Mouse (Mus musculus) left cerebral cortex, adult 11 months (tissue): Measurements from ENCODE around the gene Zxdc.

Experiments
- DNase-seq: peaks from one replicate; pipeline ENCODE4 v3.0.0; 2022; ENCODE audit warnings: low spot score

The Zxdc gene

DNA sequence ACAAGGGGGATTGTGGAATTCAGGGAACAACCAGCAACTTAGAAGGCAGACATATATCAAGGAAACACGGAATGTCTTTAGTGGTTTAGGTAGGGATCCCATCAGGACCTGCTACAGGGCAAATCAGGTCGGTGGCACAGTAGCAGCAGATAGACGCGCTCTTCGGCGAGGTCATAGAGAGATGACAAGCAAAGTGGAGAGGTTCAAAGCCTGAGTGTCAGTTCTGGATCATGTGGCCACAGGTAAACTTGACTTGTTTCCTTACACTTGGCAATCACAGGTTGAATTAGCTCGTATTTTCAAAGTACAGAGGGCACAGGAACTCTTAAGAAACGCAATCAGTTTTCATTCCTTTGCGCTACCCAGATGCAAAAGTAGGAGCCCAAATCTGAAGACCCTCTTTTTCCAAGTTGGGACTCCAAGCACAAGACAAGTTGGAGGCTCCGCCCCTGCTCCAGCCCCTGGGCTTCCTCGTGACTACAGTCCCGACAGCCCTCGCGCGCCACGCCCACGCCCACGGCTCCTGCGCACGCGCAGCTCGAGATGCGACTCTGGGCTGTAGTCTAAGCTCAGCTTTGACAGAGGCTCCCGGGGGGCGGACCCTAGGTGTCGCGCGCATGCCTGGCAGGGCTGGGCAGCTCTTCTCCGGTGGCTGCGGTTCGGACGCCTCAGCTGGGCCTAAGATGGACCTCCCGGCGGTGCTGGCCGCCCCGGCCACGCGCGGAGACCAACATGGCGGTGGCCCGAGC lies at the start of gene Zxdc:
Gene Zxdc (plus strand): TSS at position 517 of the 749 bp plus-strand sequence.
- peak; percentile 99 for DNase-seq

DNA sequence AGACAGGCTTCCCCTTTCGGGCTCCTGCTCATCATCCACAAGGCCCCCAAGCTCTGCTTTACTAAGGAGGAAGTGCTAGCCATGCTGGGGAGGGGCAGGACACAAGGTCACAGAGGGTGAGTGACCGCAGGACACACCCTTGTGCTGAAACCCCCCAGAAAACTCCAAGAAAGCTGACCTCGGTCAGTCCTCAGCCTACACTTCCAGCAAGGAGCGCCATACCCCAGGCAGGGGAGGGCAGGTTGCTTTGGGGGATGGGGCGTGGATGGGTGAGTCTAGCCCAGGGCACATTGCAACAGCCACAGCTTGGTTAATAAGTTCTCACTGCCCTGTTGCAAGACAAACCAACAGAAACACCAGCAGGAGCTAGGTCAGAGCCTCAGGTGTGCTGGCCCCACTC lies 48.9 kb upstream of the Zxdc start:
- no peak for DNase-seq

DNA sequence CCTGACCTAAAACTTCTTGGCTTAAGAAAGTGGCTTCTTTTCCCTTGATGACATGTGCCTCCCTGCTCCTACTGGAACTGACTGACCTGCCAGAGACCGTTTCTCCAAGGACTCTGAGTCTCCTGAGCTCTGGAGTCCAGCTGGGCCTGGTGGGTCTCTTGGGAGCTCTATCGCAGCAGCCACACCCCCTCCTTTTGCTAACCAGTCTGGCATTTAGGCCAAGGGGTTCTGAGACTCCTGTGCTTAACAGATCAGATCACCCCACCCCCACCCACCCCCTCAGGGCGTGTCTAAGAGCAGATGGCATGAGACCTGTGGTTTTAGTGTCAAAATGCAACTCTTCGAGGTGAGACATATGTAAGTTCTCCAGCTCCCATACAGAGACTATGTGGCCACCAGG lies 47.5 kb upstream of the Zxdc start:
- DNase-seq = no peak

DNA sequence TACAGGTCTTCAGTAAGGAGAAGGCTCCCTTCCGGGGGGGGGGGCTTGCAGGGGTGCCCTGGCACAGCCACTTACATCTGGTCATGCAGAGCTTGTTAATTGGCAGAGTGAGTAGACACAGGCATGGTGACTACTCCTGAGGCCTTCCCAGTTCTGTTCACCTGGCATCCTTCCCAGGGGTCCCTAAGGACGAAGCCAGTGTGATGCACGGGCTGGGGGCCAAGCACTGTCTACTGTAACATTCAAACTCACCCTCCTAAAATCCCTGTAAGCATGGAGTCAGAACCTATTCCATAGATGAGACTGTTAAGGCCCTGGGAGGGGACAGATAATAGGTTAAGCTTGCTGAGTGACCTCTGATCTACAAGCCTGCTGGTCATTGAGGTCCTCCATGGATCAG lies 45.3 kb upstream of the Zxdc start:
- DNase-seq = no peak

DNA sequence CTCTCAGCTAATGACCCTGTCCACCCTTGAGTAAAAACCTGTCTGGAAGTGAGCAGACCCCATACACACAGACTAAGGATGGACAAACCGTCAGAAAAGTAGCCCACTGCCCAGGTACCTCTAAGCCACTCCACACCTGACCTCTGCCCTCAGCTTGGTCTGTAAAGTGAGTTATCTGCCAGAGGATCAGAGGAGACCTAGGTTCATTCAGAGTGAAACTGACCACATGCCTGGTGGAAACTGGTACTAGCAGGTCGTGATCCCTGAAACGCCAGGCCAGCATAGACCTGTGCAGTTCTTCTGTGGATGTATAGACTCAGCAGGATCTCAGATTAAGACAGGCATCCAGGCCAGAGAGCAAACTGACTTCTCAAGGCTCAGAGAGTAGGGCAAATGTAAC lies 44.8 kb upstream of the Zxdc start:
- no peak for DNase-seq

DNA sequence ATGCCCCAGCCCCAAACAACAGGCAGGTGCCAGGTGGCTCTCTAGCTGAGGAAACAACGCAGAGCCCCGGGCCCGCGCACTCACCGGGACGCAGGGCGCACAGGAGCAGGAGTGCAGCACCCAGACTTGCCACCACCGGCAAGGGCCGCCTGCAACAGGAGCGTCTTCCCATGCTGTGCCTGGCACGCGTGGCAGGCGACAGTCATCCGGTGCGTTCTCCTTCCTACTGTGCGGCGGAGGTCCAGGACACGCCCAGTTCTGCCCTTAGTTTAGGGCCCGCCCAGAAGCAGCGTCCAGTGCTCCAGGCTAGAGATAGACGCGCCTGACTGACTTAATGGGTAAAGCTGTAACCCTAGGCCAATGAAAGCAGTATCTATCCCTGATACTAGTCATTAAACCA lies 44.3 kb upstream of the Zxdc start, which contains the start of gene Chst13:
Gene Chst13 (minus strand): TSS at position 195 of the 400 bp plus-strand sequence.
- no peak for DNase-seq

DNA sequence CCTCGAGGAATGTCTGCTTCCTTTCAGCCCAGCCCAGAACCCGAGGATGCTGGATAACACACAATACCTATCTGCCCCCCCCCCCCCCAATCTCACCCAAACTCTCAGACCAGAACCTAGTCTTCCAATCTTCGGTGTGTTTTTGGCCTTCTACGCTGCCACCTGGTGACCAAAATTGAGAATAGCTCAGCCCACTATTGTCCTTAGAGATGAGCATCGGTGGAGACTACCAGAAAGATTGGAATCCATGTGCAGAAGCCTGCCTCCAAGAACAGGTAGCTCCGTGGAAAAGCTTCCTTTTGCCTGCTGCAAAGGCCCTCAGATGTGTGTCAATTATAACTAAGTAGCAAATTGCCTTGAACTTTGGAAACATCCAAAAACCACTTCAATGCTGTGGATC lies 41.6 kb upstream of the Zxdc start:
- peak; percentile 19 for DNase-seq

DNA sequence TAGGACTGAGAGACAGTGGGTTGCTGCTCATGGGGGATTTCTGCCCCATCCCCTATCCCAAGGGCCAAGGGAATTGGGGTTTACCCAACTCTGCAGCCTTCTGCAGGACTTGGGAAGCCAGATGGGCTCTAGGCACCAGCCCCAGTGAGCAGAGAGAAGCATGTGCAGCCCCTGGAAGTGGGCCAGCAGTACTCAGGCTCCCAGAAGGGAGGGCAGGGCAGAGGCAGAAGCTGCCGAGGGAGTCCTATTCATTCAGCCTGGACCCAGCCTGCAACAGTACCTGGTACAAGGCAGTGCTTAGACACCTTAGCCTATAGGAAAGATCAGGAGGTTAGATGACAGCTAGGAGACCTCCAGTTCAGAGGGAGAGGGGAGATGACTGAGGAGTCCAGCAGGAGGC lies 39.3 kb upstream of the Zxdc start:
- peak; percentile 11 for DNase-seq

DNA sequence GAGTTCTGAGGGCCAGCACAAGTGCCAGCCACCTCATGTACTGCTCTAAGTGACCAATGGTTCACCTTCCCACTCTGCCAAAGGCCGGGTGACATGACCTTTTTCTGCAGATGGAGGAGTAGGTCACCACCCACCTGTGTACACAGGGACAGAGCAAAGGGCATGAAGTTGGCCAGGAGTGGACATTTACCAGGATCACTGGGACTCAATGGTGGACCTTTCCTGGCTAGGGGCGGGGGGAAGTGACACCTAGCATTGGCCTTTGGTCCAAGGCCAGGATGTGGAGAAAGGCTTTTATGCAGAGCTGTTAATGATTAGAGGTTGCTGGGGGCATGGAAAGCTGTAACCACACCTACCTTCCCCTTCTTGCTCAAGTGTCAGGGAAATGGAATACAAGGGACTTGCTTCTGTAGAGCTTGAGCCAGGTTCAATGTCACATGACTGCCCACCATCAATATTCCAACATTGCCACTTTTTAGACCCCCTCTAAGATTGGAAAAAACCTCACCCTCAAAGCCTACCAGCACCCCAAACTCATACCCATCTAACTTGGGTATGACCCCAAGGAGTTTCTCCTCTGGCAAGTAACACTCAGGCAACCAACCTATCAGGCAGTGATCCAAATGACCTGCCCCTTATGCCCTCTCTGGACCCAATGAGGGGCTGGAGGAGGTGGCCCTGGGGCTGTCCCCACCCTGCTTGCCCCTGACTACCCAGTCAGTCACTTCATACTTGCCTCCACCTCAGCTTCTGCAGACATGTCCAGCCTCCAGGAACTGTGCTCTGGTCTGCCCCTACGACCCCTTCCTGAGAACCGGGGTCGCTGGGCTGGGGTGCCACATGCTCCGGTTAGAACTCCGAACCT lies 36.5 kb upstream of the Zxdc start, which contains the start of gene Uroc1:
Gene Uroc1 (plus strand): TSS at position 724 of the 865 bp plus-strand sequence.
- DNase-seq = no peak

DNA sequence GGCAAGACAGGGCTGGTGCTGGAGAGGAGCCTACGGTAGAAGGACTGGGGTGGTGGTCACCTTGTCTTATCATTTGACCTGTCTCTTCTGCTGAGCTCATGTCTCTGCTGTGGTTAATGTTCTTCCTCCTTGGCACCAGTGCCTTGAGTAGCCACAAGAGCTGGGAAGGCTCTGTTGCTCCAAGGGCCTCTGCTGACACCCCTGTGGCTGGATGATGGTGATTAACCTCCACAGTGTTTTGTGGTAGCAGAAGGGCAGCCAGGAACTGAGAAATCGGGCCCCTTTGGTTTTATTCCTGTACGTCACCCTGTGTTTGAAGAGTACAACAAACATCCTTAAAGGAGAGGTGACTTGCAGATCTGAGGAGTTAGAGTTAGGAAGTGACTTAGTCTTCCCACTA lies 35.0 kb upstream of the Zxdc start:
- no peak for DNase-seq

DNA sequence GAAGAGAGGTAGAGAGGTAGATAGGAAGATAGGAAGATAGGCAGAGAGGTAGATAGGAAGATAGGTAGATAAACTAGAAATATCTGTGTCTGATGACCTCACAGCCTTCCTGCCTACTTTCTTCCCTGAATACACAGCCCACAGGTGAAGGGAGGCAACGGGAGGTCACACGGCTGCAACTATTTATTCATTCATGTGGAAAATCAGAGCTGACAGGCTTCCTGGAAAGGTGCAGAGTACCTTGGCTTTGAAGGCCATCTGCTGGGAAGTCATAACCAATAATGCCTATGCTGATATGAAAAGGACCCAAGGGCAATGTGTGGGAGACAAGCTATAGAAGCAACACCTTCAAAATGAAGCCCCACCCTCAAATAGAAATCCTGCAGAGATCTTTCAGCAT lies 26.9 kb upstream of the Zxdc start:
- DNase-seq = no peak

DNA sequence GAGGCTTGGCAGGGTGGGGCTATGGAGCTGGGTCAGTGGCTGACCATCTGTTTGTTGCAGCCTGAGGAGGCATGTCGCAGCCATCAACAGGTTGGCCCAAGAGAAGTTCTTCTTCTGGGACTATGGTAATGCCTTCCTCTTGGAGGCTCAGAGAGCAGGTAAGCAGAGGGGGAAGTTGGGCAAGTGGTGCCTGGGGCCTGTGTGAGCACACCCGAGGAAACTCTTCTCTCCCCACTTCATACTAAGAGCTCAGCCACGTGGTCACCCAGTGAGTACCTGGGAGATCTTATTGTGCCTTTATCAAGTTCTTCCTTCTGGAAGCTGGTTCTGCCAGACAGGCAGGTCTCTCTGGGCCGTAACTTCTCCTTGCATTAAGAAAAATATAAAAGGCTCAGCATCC lies 22.1 kb upstream of the Zxdc start:
- DNase-seq = no peak

DNA sequence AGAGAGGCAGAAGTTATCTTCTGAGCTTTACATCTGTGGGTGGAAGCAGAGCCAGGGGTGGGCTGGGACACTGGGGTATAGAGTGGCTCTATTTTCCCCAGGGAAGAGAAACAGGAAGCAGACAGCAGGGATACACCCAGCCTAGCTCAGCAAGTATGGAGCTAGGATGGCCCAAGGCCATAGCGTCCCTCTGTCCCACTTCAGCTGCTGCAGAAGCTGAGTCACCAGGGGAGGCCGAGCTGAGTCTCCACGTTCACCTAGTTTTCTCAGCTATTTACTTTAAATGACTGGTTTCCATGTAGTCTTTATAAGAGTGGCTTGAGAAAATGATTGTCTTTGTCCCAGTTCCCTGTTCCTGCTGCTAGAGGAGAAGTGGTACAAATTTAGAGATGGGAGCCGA lies 20.8 kb upstream of the Zxdc start:
- DNase-seq = no peak

DNA sequence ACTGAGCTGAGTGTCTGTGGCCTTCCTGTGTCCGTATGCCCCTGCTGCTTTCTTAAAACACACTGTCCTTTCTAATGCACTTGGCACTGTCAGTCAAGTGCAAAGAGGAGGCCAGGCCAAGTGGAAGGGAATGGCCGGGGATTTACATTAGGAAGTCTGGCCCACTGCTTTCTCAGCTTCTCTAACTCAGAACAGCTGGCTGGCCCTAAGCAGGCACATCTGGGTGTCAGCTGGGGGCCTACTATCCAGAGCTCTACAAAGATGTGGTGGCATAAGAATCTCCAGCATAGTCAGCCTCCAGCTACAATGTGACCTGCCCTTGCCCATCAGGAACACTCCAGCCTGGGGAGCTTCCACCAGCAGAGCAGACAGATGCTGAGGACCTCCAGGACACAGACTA lies 19.3 kb upstream of the Zxdc start:
- DNase-seq = no peak

DNA sequence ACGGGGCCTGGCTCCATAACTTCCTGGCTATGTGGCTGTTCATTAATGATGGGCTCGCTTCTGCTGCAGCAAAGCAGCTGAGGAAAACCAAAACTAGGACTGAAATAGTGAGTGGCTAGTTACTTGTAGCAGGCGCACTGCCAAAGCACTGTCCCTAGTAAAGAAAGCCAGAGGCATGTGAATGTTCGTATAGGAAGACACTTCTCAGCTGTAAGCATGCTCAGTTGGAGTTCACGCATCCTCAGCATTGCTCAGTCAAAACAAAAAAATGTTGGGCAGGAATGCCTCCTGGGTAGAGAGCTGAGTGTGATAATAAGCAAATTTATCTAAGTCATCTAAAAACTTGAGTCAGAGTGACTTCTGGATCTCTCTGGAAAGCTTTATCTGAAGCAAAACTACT lies 11.2 kb upstream of the Zxdc start:
- no peak for DNase-seq

DNA sequence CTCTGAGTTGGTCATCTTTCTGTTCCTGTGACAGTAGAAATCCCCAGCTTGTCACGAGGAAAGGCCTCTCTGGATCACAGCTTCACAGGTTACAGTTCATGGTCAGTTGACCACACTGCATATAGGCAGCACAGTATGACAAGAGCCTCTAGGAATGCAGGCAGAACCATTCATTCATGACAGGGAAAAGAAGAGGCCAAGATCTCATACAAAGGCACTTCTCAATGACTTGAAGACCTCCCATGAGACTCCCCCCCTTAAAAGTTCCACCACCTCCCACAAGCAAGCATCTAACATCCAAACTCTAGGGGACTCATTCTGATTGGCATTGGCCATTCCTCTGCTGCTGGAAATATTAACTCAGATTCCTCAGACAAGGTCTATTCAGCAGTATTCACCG lies 9.8 kb upstream of the Zxdc start:
- DNase-seq = no peak

DNA sequence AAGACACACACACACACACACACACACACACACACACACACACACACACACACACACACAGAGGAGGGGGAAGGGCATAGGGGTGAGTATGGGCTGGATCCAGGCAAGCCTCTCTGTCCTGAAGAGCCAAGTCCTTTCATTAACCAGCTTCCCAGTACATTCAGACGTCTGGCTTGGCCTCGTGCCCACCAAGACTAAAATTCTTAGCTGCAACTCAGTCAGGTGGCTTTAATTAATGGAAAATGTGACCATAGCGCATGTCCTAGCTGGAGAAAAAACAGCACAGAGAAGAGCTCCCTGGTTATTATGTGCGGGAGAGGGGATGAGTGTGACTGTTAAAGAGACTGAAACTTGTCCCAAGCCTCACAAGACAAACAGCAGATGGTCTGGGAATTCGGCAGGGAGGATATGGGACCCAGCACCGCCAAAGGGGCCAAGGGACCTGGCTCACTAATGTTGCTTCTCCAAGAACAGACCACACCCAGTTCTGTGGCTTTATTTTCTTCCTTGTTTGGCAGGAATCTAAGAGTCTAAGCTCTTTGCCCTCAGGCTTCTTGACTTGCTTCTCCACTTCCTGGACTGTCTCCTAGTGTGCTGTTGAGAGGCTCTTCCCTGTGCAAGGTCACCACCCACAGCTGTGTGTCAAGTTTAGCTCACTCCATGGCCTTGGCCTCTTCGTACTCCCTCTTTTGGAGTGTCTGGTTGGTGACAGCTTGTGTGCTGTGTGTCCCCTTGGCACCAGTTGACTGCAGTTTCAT lies 9.1 kb upstream of the Zxdc start:
- no peak for DNase-seq

DNA sequence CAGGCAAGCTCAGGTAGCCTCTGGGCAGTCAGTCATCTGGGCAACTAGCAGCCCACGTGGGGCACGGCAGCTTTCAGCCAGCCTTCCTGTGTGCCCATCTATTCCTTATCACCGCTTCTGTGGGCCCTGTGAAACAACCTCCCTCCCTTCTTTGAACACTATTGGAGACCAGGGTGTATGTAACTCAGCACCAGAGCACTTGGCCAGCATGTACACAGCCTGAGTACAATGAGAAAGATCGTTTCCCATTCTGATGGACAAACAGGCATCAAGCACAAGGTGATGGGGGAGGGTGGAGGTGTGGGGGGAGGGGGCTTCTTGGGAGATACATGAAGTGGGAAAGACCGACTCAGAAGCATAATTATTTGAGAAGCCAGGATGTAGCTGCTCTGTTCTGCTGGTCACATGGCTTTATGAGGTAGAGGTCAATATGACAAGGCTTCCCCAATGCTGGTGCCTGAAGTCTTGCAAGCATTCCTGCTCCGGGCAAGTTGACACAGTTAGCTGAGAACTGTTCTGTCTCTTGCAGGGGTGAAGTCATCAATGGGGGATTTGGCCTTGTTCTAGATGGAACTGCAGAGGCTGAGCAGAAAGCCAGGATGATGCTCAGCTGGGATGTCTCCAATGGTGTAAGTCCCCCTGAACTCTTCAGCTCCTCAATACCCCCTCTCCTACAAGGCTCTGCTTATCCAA lies 8.2 kb upstream of the Zxdc start:
- no peak for DNase-seq

DNA sequence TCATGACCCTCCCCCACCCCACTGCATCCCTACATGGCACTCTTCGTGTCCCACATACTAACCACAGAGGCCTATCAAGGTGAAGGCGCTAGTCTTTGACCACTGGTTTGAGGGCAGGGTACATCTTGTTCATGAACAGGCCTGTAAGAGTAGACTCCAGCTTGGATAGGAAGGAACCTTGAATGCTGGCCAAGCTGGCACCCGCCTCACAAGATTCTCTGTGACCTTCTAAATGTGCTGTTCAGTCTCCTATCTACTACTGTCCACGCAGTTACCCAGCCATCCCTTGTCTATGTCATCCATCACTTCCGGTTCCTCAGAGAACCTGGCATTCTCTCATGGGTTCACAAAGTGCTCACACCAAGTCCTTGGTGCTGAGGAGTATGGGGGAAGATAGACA lies 6.0 kb upstream of the Zxdc start:
- no peak for DNase-seq

DNA sequence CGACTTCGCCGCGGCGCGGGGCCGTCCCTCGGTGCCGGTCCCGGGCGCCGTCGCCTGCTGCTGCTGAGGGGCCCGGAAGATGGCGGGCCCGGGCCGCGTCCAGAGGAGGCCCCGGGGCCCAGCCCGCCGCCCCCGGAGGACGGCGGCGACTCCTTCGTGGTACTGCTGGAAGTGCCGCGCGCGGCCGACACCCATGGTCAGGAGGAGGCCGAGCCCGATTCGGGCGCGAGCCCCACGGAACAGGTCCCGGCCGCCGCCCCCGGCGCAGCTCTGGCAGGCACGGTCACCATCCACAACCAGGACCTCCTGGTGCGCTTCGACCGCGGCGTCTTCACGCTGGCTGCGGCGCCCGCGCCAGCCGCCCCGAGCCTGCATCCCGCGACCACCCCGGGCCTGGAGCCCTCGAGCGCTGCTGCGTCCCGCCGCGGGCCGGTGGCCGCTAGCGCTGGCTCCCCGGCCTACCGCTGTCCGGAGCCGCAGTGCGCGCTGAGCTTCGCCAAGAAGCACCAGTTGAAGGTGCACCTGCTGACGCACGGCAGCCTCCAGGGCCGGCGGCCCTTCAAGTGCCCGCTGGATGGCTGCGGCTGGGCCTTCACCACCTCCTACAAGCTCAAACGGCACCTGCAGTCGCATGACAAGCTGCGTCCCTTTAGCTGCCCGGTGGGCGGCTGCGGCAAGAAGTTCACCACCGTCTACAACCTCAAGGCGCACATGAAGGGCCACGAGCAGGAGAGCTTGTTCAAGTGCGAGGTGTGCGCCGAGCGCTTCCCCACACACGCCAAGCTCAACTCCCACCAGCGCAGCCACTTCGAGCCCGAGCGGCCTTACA lies 647 bp downstream of the Zxdc start:
- no peak for DNase-seq

DNA sequence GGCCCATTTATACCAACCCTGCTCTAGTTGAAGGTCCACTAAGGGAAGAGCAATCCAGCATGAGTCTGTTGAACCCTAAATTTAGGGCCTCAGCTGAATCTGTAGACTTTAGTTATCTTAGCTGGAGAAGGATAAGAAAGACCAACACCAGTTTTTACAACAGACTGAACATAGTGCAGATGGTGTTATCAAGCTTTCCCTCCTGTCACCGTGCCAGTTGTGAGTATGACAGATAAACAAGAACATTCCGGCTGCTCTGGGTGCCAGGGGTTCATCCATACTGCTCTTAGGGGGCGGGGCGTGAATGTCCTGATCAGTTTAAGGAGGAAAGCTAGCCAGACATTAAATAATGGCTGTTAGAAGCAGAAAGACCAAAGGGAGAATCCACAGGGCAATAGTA lies 5.4 kb downstream of the Zxdc start:
- DNase-seq = no peak
